Mouse (Mus musculus) ES-E14 (cell line): ENCODE data around the gene Zbtb40. TPM values are rescaled to one million over a fixed set of nuclear protein-coding genes. Genes with fewer than 3 reads are reported as not detected.

Experiments used
- DNase-seq: peaks from one replicate; pipeline ENCODE4 v3.0.0-alpha.2; 2013; ENCODE audit warnings: low read depth, low spot score
- H3K27ac ChIP-seq: 2 replicates; pipeline ENCODE4 v1.5.1; 2012; ENCODE audit warnings: low read depth, mild to moderate bottlenecking, low read length, moderate library complexity, mixed read lengths; ENCODE audit not compliant: poor library complexity, insufficient read depth, severe bottlenecking
- H3K36me3 ChIP-seq: 2 replicates; pipeline ENCODE4 v1.6.1; 2012; ENCODE audit warnings: mild to moderate bottlenecking, low read length, moderate library complexity, mixed read lengths; ENCODE audit not compliant: control insufficient read depth, poor library complexity, insufficient read depth, severe bottlenecking
- H3K4me1 ChIP-seq, 2 experiments: fragments of 150-350 bp in 1 of 2; sonication (generic) in 1 of 2; 2 replicates each; pipeline ENCODE4 v1.6.1; 2012; ENCODE audit warnings: low read length in 2 of 2, mild to moderate bottlenecking in 1 of 2, mixed read lengths in 1 of 2; ENCODE audit not compliant: control insufficient read depth in 2 of 2, insufficient read depth in 2 of 2, poor library complexity in 1 of 2
- H3K4me3 ChIP-seq, 2 experiments: fragments of 150-350 bp in 1 of 2; sonication (generic) in 1 of 2; 2 replicates each; pipeline ENCODE4 v1.5.1; 2012; ENCODE audit warnings: low read length in 2 of 2, low read depth in 1 of 2, mild to moderate bottlenecking in 1 of 2, mixed read lengths in 1 of 2; ENCODE audit not compliant: insufficient read depth in 1 of 2, poor library complexity in 1 of 2, severe bottlenecking in 1 of 2
- H3K9ac ChIP-seq: 2 replicates; pipeline ENCODE4 v1.6.1; 2012; ENCODE audit warnings: low read depth, mild to moderate bottlenecking, low read length, mixed read lengths; ENCODE audit not compliant: poor library complexity, insufficient read depth, severe bottlenecking
- H3K9me3 ChIP-seq: fragments of 150-350 bp; sonication (generic); 2 replicates; pipeline ENCODE4 v1.6.1; 2012; ENCODE audit warnings: low read depth, mild to moderate bottlenecking, low read length; ENCODE audit not compliant: control insufficient read depth, insufficient read depth
- CHD2 ChIP-seq: IDR thresholded peaks from 2 replicates; pipeline ENCODE4 v1.6.1; 2014; ENCODE audit warnings: mild to moderate bottlenecking, low read depth, low read length, inconsistent platforms
- HCFC1 ChIP-seq: IDR thresholded peaks from 2 replicates; pipeline ENCODE4 v1.6.1; 2012; ENCODE audit warnings: low read length, inconsistent platforms, borderline replicate concordance; ENCODE audit not compliant: insufficient read depth
- MAFK ChIP-seq: IDR thresholded peaks from 2 replicates; pipeline ENCODE4 v1.6.1; 2014; ENCODE audit warnings: mild to moderate bottlenecking, low read depth, low read length, inconsistent platforms; ENCODE audit not compliant: insufficient read depth
- ZC3H11A ChIP-seq: IDR thresholded peaks from 2 replicates; pipeline ENCODE4 v1.6.1; 2012; ENCODE audit warnings: low read depth, mild to moderate bottlenecking, inconsistent platforms, low read length, borderline replicate concordance
- ZNF384 ChIP-seq: IDR thresholded peaks from 2 replicates; pipeline ENCODE4 v1.6.1; 2012; ENCODE audit warnings: low read depth, low read length, inconsistent platforms
- in situ Hi-C, 2 experiments: fragments of 600-800 bp; cut with MboI; formaldehyde crosslinking; loops; one replicate each; pipeline ENCODE4 v1.15.1; 2025; ENCODE audit warnings: low sequenced_read_pairs in 2 of 2, inconsistent platforms in 1 of 2; ENCODE audit not compliant: unreplicated experiment in 2 of 2
- total RNA-seq: library from RNA; depleted of rRNA; stranded (reverse); fragments of 300-350 nt; gene quantifications from 2 replicates; pipeline ENCODE4 v1.2.3, GENCODE M21; 2012; rRNA removed

Zbtb40 gene
- total RNA-seq, 1 experiment = 12.7 TPM

- H3K27ac ChIP-seq = no peak overlapping the region
- peaks cover 0 to 5% of the 10 kb centered on the region in 2 experiments; a peak in 1 of 4 replicates for H3K4me1 ChIP-seq
- TF ChIP-seq ZC3H11A = no peak
- no peak for TF ChIP-seq MAFK
- TF ChIP-seq ZNF384 = no peak
- no peak for TF ChIP-seq HCFC1
- no peak for TF ChIP-seq CHD2
- peak overlapping the region in 1 of 2 experiments; percentile 39; a peak in 2 of 4 replicates for H3K4me3 ChIP-seq
- no peaks in the 10 kb centered on the region for H3K9me3 ChIP-seq
- in situ Hi-C loops = no loop called here
- H3K36me3 ChIP-seq = no peaks in the 10 kb centered on the region
- no peak overlapping the region for H3K9ac ChIP-seq
- DNase-seq = no peak
Observed at GRCm38 (mm10) chr4:136942761-136943160, 105.8 kb downstream of the Zbtb40 start.

GRCm38 (mm10) chr4:136937935-136938334 lies 110.7 kb downstream of the Zbtb40 start:
- Histone ChIP-seq H3K4me3 (no peak overlapping the region), H3K9me3 (no peaks in the 10 kb centered on the region), H3K9ac (no peak overlapping the region), H3K27ac (no peak overlapping the region), H3K36me3 (no peaks in the 10 kb centered on the region), H3K4me1 (peaks cover 0 to 2% of the 10 kb centered on the region in 2 experiments; a peak in 1 of 4 replicates)
- in situ Hi-C loops = no loop called here
- TF ChIP-seq ZNF384 = no peak
- no peak for TF ChIP-seq CHD2
- no peak for DNase-seq

GRCm38 (mm10) chr4:136937344-136937743 lies 111.3 kb downstream of the Zbtb40 start:
- Histone ChIP-seq H3K9ac (no peak overlapping the region), H3K27ac (no peak overlapping the region), H3K9me3 (no peaks in the 10 kb centered on the region), H3K36me3 (no peaks in the 10 kb centered on the region), H3K4me1 (peaks cover 0 to 2% of the 10 kb centered on the region in 2 experiments; a peak in 1 of 4 replicates), H3K4me3 (no peak overlapping the region)
- TF ChIP-seq ZC3H11A (no peak), HCFC1 (no peak), ZNF384 (no peak), MAFK (no peak), CHD2 (no peak)
- in situ Hi-C loops = no loop called here
- no peak for DNase-seq

- in situ Hi-C loops = no loop called here
- H3K4me3 ChIP-seq = peak overlapping the region in 1 of 2 experiments; percentile 15; a peak in 2 of 4 replicates
- H3K4me1 ChIP-seq = peaks cover 0 to 10% of the 10 kb centered on the region in 2 experiments; a peak in 1 of 4 replicates
- H3K27ac ChIP-seq = no peak overlapping the region
- H3K36me3 ChIP-seq = no peaks in the 10 kb centered on the region
- DNase-seq = no peak
- H3K9me3 ChIP-seq = no peaks in the 10 kb centered on the region
- TF ChIP-seq HCFC1 = no peak
- TF ChIP-seq MAFK = no peak
- TF ChIP-seq ZNF384 = no peak
- TF ChIP-seq ZC3H11A = no peak
- TF ChIP-seq CHD2 = no peak
- H3K9ac ChIP-seq = no peak overlapping the region
Observed at GRCm38 (mm10) chr4:136934746-136935613, 113.6 kb downstream of the Zbtb40 start.

GRCm38 (mm10) chr4:136930474-136930873 lies 118.1 kb downstream of the Zbtb40 start:
- Histone ChIP-seq H3K9ac (no peak overlapping the region), H3K36me3 (no peaks in the 10 kb centered on the region), H3K4me3 (no peak overlapping the region), H3K9me3 (no peaks in the 10 kb centered on the region), H3K4me1 (peaks cover 0 to 16% of the 10 kb centered on the region in 2 experiments; a peak in 1 of 4 replicates), H3K27ac (no peak overlapping the region)
- no peak for DNase-seq
- TF ChIP-seq CHD2 (no peak), ZNF384 (no peak), ZC3H11A (no peak), MAFK (no peak), HCFC1 (no peak)
- in situ Hi-C loops = no loop called here

Other genes with a start within 250 kb of the Zbtb40 start
- 15.5 and 37.5 TPM in 2 replicates for gene Ephb2, start 212.8 kb downstream of the Zbtb40 start, total RNA-seq
- gene C1qb, start 162.6 kb downstream of the Zbtb40 start, total RNA-seq = not detected in 2 replicates
- not detected in 2 replicates for gene C1qc, start 155.7 kb downstream of the Zbtb40 start, total RNA-seq
- gene C1qa, start 150.0 kb downstream of the Zbtb40 start, total RNA-seq = not detected in 2 replicates
- 1.0 and 1.5 TPM in 2 replicates for gene Epha8, start 92.0 kb downstream of the Zbtb40 start, total RNA-seq
- 3.8 and 4.0 TPM in 2 replicates for gene Wnt4, start 228.7 kb upstream of the Zbtb40 start, total RNA-seq